32 mouse cellular contexts compared by ENCODE assay signal in genomic region chr17:56207963-56208530, GRCm38 (mm10). TPM values are rescaled to one million over a fixed set of nuclear protein-coding genes. Genes with fewer than 3 reads are reported as not detected.
DNase-seq lines count a peak whose midpoint lies in the region; ATAC-seq and TF ChIP-seq lines count a peak whose summit lies in the region.
"Had no signal": no experiment of that assay in that cellular context is flagged by ENCODE, and none has a peak within 500 bp of the region (broad histone marks: within the 10 kb centered on the region; RNA-seq: fewer than 3 reads in every experiment).

No protein-coding gene starts in this region.

- no peaks in the 10 kb centered on the region for H3K27me3 ChIP-seq in liver, adult 2 months (ENCODE audit: control insufficient read depth, insufficient read depth, low read length)
- no peaks in the 10 kb centered on the region for H3K27me3 ChIP-seq in liver, embryonic 12.5 days (replicated peaks)
- H3K27me3 ChIP-seq: CH12.LX; embryonic facial prominence, embryonic 13.5 days; forebrain, embryonic 13.5 days; heart, embryonic 12.5 days; heart, embryonic 15.5 days; hindbrain, embryonic 13.5 days; Patski had no signal

- no peaks in the 10 kb centered on the region; the same call in 1 of the 2 replicates for H3K79me2 ChIP-seq in liver, adult 2 months (ENCODE audit: control insufficient read depth, insufficient read depth, low read length)

- no peak overlapping the region for H3K4me2 ChIP-seq in liver, embryonic 12.5 days
- H3K4me2 ChIP-seq: embryonic facial prominence, embryonic 13.5 days; forebrain, embryonic 13.5 days; heart, embryonic 12.5 days; heart, embryonic 15.5 days; hindbrain, embryonic 13.5 days had no signal

- no peak for TF ChIP-seq POLR2A in liver, adult 2 months (IDR thresholded peaks at IDR 0.05; ENCODE audit: extremely low read depth, insufficient read depth, low read length)

- TF ChIP-seq CTCF in liver, adult 2 months (IDR thresholded peaks at IDR 0.05; ENCODE audit: low read depth, low read length) = no peak

- no peak overlapping the region for H3K4me3 ChIP-seq in liver, adult 2 months (ENCODE audit: insufficient read depth, low read depth, low read length)
- no peak overlapping the region for H3K4me3 ChIP-seq in liver, embryonic 12.5 days
- H3K4me3 ChIP-seq: embryonic facial prominence, embryonic 10.5 days; embryonic facial prominence, embryonic 13.5 days; erythroblast, embryonic 14.5 days; forebrain, embryonic 10.5 days; forebrain, embryonic 13.5 days; heart, embryonic 12.5 days; heart, embryonic 15.5 days; hindbrain, embryonic 10.5 days; hindbrain, embryonic 13.5 days had no signal

- no peaks in the 10 kb centered on the region for H3K9me3 ChIP-seq in liver, embryonic 12.5 days (replicated peaks)
- H3K9me3 ChIP-seq: embryonic facial prominence, embryonic 10.5 days; embryonic facial prominence, embryonic 13.5 days; forebrain, embryonic 10.5 days; forebrain, embryonic 13.5 days; G1E; heart, embryonic 12.5 days; heart, embryonic 15.5 days; hindbrain, embryonic 10.5 days; hindbrain, embryonic 13.5 days had no signal

- peaks cover 59% of the 10 kb centered on the region for H3K4me1 ChIP-seq in liver, adult 2 months (ENCODE audit: control insufficient read depth, insufficient read depth, low read length)
- peaks cover 24% of the 10 kb centered on the region for H3K4me1 ChIP-seq in liver, embryonic 12.5 days
- H3K4me1 ChIP-seq: embryonic facial prominence, embryonic 10.5 days; embryonic facial prominence, embryonic 13.5 days; forebrain, embryonic 10.5 days; forebrain, embryonic 13.5 days; hindbrain, embryonic 10.5 days had no signal

- H3K27ac ChIP-seq in liver, adult 2 months (replicated peaks; ENCODE audit: insufficient read depth, low read depth, low read length) = peak overlapping the region; percentile 75
- no peak overlapping the region for H3K27ac ChIP-seq in liver, embryonic 12.5 days
- H3K27ac ChIP-seq: embryonic facial prominence, embryonic 10.5 days; embryonic facial prominence, embryonic 13.5 days; forebrain, embryonic 10.5 days; forebrain, embryonic 13.5 days; heart, embryonic 15.5 days; hindbrain, embryonic 10.5 days; hindbrain, embryonic 13.5 days had no signal

- no peak overlapping the region for H3K9ac ChIP-seq in liver, adult 2 months (ENCODE audit: low read depth, low read length)
- no peak overlapping the region for H3K9ac ChIP-seq in liver, embryonic 12.5 days
- H3K9ac ChIP-seq: embryonic facial prominence, embryonic 13.5 days; forebrain, embryonic 13.5 days; heart, embryonic 12.5 days; heart, embryonic 15.5 days had no signal

- WGBS in liver, adult 2 months = 27% methylated on average over 9 of the region's 9 CpGs
- WGBS in liver, embryonic 12.5 days (ENCODE audit: insufficient replicate concordance) = 73% methylated on average over 9 of the region's 9 CpGs

- DNase-seq in adrenal gland, postnatal 14 days = peak; percentile 30
- no peak for DNase-seq in adrenal gland, adult 8-10 months
- DNase-seq in liver, adult 2 months (ENCODE audit: extremely low read depth, low read depth, low spot score) = peak; percentile 98
- peak; percentile 53 for DNase-seq in adipocyte (ENCODE audit: low spot score)
- DNase-seq in urinary bladder, postnatal 14 days (ENCODE audit: low spot score) = no peak
- DNase-seq: adrenal gland, adult 2 months; B cell, adult 2 months; cerebellum, adult 11-12 months; cerebellum, adult 8-10 months; cerebellum, postnatal 10 days; cerebellum, postnatal 36 days; embryo, embryonic 11 days; gastrocnemius, postnatal 10 days; gastrocnemius, postnatal 36 days; heart, postnatal 10 days; heart, postnatal 36 days had no signal

- ATAC-seq in liver, embryonic 12.5 days = no peak
- ATAC-seq: forebrain, embryonic 13.5 days; forebrain, embryonic 16.5 days; hindbrain, embryonic 16.5 days; intestine, embryonic 16.5 days had no signal

- peaks cover 7% of the 10 kb centered on the region; the same call in 1 of the 2 replicates for H3K36me3 ChIP-seq in liver, adult 2 months (ENCODE audit: control insufficient read depth, insufficient read depth, low read length)
- H3K36me3 ChIP-seq in liver, embryonic 12.5 days = peaks cover 90% of the 10 kb centered on the region

RNA-seq across cellular contexts. Expression of gene Dpp9, which starts 10.7 kb away (rescaled TPM):
- total RNA-seq in adrenal gland, postnatal 14 days (2021) = 31.5 and 33.4 TPM in 2 replicates
- total RNA-seq in adrenal gland, adult 8-10 months (2022) = 10 to 100 TPM; 35.6 to 41.4 (median 39.6) TPM
- 10.7 and 20.1 TPM in 2 replicates for total RNA-seq in liver, adult 2 months (2014; rRNA removed)
- 55.4 and 60.3 TPM in 2 replicates for polyA plus RNA-seq in liver, adult 2 months (2012; rRNA removed)
- polyA plus RNA-seq in liver, embryonic 12.5 days (2016; fragmentation: Nextera tagmentation; extraction: Ambion mirVana) = 27.1 and 28.5 TPM in 2 replicates

RNA-seq across cellular contexts. Expression of gene Mydgf, which starts 24.3 kb away (rescaled TPM):
- total RNA-seq in adrenal gland, postnatal 14 days (2021) = 61.6 and 63.5 TPM in 2 replicates
- total RNA-seq in adrenal gland, adult 8-10 months (2022) = 10 to 100 TPM; 49.4 to 62.3 (median 54.2) TPM
- total RNA-seq in liver, adult 2 months (2014; rRNA removed) = 89.4 and 91.1 TPM in 2 replicates
- polyA plus RNA-seq in liver, adult 2 months (2012; rRNA removed) = 81.1 and 86.0 TPM in 2 replicates
- polyA plus RNA-seq in liver, embryonic 12.5 days (2016; fragmentation: Nextera tagmentation; extraction: Ambion mirVana) = 66.2 and 71.0 TPM in 2 replicates

RNA-seq across cellular contexts. Expression of gene Tnfaip8l1, which starts 45.8 kb away (rescaled TPM):
- 8.2 and 8.6 TPM in 2 replicates for total RNA-seq in adrenal gland, postnatal 14 days (2021)
- total RNA-seq in adrenal gland, adult 8-10 months (2022) = 1 to 10 TPM; 2.2 to 4.2 (median 3.8) TPM
- total RNA-seq in liver, adult 2 months (2014; rRNA removed) = 16.2 and 20.9 TPM in 2 replicates
- polyA plus RNA-seq in liver, adult 2 months (2012; rRNA removed) = 21.8 and 25.5 TPM in 2 replicates
- polyA plus RNA-seq in liver, embryonic 12.5 days (2016; fragmentation: Nextera tagmentation; extraction: Ambion mirVana) = 3.7 TPM in 2 replicates

RNA-seq across cellular contexts. Expression of gene Fem1a, which starts 48.6 kb away (rescaled TPM):
- 27.1 and 29.5 TPM in 2 replicates for total RNA-seq in adrenal gland, postnatal 14 days (2021)
- 10 to 100 TPM; 30.4 to 32.5 (median 31.2) TPM for total RNA-seq in adrenal gland, adult 8-10 months (2022)
- total RNA-seq in liver, adult 2 months (2014; rRNA removed) = 11.5 and 12.1 TPM in 2 replicates
- 16.6 and 18.9 TPM in 2 replicates for polyA plus RNA-seq in liver, adult 2 months (2012; rRNA removed)
- polyA plus RNA-seq in liver, embryonic 12.5 days (2016; fragmentation: Nextera tagmentation; extraction: Ambion mirVana) = 10.2 and 10.7 TPM in 2 replicates

Comparison
In these comparisons a context has a peak if more than half of its experiments do, and no peak if none do; other contexts are left out.
1. DNase-seq: peak in adrenal gland, postnatal 14 days (single experiment), liver, adult 2 months (single experiment) and adipocyte (single experiment); none in adrenal gland, adult 8-10 months (single experiment) and urinary bladder, postnatal 14 days (single experiment).